Mouse (Mus musculus) WW6 (cell line): Measurements from ENCODE around the gene Snapin.
A peak's percentile ranks its signal among the peaks of the same experiment; 100 is the strongest.

Experiments
- DNase-seq: peaks from one replicate; pipeline ENCODE4 v3.0.0-alpha.2; 2013; ENCODE audit warnings: low read depth, low spot score

The Snapin gene

DNA sequence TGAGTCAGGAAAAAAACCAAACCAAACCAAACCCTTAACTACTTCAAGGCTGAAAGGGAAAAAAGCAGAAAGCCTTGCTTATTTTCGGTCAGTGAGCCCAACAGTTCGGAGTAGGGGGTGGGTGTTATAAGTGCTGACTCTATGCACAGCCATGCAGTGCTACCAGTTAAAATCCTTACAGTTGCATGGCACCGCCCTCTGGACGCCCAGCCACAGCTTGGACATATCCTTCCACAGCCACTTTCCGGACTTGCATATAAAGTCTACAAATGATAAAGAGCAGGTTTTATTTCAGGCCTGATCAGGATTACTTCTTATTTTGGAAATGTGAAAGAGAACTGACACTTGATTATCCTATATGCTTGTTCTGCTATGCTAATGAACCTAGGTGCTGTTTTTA, 14.4 kb upstream of the Snapin start:
- DNase-seq = no peak

DNA sequence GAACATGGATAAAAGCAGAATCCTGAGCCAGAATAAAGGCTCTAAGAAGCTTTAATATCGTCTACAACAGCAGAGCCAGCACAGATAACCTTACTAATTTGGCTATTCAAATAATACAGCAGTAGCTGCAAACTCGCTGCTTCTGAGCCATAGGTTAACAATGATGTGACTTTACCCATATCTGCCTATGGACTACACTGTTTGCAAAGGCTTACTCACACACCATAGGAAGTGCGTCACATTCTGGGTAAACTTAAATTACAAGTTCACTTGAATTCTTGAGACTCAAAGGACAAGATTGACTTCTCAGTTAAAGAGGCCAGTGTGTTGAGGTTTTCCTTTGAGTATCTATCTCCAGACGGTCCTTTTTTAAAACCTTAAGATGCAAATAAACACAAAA, 12.6 kb upstream of the Snapin start:
- DNase-seq = no peak

DNA sequence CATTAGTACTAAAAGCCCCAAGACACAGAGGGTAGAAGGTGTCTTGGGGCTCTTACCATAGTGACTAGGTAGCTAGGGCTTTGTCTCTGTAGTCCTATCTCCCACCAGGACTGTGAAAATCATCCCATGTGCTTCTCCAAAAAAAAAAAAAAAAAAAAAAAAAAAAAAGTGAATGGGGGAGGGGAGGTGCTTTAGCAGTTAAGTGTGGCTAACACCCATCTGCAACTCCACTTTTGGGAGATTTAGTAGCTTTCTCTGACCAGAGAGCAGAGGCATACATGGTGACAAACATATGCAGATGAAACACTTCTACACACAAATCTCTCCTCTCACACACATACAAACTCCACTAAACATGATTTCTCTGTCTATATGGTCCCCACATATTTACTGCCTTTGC, 6.8 kb upstream of the Snapin start:
- DNase-seq = no peak

DNA sequence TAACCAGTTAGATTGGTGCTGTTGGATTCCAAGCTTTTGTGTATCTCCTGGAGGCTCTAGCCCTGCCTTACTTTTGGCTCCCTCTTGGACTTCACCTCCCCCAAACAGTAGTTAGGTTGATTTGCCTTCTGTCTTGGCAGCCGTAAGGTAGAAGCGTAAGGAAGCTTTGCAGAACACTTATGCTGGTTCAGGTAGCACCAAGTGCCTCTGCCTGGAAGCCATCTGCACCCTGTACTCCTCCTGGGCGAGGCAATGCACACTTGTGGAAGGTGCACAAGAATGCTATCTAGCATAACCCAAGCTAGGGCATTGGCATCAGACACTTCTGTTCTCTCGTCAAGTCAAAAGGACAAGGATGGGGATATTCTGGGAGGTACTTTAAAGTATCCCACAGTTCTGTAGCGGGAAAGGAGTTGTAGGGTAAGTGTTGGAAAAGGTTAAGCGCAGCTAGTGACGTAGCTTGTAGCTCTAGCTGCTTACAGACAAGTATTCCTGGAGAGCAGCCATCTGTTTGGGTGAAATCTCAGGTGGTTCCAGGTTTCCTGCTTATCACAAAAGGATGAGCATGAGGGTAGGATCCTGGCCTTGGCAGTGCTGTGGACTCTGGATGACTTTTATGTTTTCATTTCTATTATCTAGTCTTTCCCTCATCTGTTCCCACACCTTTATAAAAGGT, 5.2 kb upstream of the Snapin start:
- DNase-seq = no peak

DNA sequence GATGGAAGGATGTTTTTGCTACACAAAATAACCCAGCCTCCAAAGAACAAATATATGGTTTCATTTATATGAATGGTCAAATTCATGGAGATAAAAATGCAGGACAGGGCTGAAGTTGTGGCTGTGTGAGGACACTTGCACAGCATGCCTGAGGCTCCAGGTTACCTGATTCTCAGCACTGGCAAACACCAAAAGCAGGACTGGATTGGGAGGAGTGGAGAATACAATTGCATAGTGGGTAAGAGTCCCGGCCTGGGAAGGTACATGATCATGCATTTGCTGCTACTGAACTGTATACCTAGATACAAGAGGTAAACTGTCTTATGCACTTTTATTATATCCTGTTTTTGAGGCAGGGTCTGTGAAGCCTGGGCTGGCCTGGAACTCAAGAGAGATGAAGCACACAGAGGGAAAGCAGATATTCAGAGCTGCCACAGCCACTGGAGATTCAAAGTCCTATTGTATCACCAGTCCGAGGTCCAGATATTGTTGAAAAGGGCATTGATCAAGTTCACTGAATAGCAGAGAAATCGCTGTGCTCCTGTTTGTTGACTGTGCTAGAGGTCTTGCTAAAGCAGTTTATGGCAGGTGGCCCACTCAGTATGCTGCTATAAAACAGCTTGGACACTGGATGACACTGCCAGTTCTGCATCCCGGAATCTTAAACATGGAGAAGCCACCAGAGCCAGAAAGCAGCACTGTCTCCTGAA, 3.2 kb upstream of the Snapin start:
- no peak for DNase-seq

DNA sequence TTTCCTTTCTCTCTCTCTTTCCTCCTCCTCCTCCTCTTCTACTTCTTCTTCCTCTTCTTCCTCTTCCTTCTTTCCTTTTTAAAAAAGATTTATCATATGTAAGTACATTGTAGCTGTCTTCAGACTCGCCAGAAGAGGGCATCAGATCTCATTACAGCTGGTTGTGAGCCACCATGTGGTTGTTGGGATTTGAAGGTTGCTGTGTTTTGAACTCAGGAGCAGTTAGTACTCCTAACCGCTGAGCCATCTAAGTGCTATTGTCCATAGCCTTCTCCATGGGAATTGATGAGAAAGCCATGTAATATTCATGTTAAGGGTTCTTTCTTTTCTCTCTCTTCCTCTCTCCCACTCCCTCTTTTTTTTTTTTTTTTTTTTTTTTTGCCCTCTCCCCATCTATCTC, 517 bp upstream of the Snapin start:
- no peak for DNase-seq

DNA sequence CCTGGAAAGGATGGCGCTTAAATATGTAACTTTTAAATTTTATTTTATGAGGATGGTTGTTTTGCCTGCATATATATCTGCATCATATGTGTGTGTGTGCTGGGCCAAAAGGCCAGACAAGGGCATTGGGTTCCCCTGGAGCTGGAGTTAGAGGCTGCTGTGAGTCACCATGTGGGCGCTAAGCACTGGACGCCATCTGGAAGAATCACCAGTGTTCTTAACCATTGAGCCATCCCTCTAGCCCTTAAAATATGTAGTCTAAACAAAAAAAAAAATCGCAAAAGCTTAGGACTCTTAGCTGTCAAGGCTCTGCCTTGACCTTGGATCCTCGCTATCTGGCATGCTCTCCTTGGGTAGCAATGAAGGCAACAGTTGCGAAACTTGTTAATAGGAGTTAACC, 2.3 kb downstream of the Snapin start:
- DNase-seq = no peak

DNA sequence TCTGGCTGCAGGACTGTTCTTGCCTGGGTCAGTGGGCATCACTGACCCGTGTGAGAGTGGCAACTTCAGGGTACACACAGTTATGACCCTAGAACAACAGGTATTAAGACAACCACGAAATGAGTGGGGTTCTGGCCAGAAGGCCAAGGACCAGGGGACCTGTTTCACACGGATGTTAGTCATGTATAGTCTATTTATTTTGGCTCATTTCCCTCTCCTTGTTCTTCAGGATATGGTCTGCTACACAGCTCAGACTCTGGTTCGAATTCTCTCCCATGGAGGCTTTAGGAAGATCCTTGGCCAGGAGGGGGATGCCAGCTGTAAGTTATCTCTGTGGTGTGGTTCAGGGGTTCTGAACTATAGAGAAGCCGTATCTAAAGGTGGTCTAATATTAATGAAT, 3.8 kb downstream of the Snapin start:
- no peak for DNase-seq

DNA sequence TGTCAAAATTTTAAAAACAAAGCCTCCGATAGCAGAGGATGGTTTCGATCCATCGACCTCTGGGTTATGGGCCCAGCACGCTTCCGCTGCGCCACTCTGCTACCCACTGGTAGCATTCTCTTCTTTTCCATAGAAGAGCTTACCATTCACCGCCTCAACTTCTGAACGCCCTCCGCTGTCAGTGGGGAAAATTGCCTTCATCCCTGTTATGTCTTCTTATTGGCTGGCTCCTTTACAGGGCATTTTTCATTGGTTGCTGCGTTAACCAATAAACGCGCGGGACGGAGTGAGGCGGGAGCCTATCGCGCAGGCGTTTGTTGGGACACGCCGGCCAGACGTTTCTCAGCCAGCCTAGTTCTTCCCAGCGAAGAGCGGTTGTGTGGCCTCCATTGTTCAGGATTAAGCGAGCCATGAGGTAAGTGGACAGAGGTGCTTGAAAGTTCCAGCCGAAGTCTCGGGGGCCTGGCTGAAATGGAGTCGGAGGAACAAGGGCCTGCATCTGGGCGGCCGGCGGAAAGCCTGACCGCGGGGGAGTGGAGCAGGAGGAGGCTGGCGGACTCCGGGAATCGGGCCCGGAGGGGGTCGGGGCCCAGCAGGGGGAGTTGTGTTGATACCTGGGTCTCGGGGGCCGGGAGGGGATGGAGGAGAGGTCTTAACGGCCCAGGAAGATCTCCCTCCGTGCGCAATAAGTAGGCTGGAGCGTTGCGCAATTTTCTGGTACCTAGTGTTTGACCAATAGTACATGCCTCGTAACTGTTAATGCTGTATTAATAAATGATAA, 14.8 kb downstream of the Snapin start, which contains the start of gene Ilf2:
Gene Ilf2 (plus strand): TSS at position 296 of the 781 bp plus-strand sequence.
- DNase-seq = peak; percentile 90

DNA sequence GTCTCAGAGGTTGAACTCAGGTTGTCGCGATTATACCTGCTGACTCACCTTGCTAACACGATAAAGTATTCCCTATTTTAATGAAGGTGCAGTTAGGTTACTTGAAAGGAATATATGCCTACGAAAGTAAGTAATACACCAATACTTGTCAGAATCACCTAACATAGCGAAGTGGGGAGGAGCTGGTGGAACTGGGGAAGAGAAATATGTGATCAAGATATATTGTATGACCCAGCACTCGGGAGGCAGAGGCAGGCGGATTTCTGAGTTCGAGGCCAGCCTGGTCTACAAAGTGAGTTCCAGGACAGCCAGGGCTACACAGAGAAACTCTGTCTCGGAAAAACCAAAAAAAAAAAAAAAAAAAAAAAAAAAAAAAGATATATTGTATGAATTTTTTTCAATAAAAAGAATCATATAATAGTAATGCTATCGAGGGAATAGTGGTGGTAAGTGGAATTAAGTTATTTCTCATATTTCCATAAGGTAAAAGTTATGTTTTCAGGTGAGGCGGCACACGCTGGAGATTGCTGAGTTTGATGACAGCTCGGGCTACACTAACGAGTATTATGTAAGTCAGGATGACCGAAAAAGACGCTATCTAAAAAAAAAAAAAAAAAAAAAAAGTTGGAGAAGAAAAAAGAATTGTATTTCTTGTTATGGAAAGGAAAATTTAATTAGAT, 15.5 kb downstream of the Snapin start:
- DNase-seq = no peak

DNA sequence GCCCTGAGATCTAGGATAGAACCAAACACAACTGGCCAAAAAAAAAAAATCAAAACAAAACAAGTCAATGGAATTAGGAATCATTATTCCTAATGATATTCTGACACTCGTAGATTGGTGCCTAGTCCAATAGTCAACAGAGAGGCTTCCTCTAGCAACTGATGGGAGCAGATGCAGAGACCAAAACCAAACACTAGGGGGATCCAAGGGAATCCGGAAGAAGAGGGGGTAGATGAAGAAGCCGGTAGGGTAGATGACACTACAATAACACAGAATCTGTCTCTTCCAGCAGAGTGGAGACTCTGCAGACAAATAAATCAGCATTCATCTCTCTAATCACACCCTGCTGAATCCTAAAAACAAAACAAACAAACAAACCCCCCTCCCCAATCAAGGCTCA, 18.6 kb downstream of the Snapin start:
- no peak for DNase-seq

DNA sequence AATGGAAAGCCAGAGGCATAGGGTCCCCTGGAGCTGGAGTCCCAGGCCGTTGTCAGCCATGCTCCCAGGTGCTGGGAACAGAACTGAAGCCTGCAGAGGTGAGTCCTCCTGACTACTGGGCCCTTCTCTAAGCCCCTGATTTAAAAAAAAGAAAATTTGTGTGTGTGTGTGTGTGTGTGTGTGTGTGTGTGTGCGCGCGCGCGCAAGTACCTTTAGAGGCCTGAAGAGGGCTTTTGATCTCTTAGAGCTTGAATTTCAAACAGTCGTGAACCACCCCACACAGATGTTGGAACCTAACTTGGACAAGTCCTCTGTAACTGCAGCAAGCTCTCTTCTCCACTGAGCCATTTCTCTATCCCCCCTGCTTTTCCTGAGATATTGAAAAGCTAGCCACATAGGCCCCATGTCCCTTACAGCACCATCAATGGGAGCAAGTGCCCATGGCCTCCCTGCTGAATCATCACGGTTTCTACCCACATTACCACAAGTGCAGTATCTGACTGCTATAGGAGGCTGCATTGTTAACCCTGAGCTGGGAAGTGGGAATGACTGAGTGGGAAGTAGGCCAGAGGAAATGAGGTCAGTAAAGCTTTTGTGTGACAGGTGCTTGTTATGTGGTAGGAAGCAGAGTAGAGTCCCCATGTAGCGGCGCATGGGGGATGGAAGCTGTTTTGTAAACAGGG, 23.1 kb downstream of the Snapin start:
- DNase-seq = no peak

DNA sequence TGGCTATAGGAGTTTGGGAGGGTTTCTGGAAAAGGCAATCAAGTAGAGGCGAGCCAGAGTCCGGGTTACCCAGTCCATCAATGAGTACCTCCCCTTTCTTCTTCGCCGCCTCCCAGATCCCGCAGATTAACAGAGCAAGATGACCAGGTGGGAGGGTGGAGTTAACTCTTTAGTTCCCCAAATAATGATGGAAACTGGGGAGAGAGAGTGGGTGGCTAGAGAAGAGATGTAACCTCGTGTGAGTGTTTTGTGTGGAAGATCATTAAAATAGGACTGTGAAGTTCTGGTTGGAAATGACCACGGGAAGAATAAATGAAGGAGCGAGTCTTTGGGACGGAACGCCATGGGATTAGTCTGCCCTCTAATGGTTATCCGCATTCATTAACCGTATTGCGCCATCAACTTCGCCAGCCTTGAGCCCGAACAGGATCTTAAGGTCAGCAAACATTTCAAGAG, 24.5 kb downstream of the Snapin start:
- DNase-seq = peak; percentile 39

DNA sequence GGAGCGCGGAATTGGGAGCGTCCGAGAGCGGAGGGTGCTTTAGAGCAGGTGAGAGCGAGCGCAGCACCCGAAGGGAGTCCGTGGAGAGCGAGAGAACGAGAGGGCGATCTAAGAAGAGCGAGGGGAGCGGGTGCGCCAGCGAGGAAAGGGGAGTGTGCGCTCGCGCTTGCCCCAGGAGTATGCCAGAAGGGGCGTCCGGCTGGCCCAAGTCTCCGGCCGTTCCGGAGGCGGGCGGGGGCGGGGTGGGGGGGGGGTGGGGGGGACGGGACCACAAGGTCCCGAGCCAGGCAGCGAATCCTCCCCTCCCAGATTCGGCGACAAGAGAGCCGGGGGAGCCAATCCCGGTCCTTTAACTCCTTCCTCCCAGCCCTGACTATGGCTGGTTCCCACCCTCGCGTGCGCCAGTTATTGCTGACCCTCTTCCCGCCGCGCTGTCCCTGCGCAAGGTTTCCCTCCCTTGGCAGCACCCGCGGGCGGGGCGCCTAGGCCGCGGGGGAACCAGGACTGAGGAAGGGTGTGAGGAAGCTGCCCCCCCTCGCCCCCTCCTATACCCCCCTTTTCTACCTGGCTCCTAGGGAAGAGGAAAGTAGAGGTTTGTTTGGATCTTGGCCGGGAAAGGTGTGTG, 25.0 kb downstream of the Snapin start, which contains the start of gene Npr1:
Gene Npr1 (minus strand): TSS at position 181 of the 625 bp plus-strand sequence.
- no peak for DNase-seq

DNA sequence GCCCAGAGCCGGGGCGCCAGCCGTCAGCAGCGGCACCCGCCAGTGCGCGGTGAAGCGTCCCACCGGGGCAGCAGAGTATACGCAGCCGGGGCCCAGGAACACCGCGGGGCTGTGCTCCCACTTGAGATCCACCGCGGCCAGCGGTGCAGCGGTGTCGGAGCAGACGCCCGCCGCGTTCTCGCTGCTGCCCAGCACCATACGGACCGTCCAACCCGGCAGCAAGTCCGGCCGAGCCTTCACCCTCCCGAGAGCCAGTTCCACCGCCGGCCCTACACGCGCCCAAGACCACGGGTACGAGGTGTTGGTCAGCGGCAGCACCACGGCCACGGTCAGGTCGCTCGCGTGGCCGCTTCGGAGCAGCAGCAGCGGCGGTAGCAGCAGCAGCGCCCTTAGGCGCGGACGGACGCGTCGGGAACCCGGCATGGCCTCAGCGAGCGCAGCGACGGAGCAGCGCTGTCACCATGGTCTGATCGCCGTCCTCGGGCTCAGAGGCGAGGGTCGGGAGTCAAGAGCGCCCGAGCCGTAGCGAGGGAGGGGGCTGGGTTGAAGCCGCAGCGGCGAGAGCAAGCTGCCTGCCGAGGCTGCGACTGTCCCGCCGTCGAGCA, 25.6 kb downstream of the Snapin start:
- no peak for DNase-seq

DNA sequence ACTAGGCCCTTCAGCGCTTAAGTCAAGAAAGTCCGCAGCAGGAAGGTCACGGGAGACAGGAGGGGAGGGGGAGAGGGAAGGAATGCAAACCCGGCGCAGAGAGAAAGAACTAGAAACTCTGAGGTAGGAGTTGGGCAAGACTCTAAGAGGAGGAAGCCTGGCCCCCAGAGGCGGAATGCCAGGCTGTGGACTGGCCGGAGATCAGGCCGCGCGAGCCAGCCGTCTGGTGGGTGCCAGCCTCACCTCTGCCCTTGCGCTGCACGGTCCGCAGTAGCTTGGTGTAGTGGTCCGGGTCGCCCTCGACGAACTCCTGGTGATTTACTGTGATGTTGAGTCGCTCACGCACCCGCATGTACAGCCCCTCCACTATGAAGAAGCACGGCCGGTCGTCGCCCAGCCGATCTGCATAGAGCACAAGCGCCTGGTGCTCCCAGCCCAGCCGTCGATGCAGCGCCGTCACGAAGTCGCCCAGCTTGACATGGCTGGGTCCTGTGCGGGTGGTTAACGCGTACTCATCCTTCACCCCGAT, 26.2 kb downstream of the Snapin start:
- DNase-seq = no peak

DNA sequence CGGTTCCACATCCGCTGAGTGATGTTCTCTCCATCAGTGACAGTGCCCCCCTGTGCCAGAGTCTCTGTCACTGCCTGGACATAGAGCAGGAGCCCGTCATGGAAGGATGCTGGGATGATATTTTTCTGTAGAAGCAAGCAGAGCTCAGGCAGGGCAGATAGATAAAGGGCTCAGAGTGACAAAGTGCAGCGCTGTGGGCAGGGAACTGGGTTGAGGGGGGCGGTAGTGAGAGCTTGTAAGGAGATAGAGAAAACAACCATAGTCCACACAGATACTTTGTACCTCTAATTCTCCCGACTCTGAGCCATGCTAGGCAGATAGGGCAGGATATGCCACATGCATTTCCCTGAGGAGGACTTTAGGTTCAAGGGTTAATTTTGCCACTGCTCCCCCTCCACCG, 28.3 kb downstream of the Snapin start:
- DNase-seq = no peak

DNA sequence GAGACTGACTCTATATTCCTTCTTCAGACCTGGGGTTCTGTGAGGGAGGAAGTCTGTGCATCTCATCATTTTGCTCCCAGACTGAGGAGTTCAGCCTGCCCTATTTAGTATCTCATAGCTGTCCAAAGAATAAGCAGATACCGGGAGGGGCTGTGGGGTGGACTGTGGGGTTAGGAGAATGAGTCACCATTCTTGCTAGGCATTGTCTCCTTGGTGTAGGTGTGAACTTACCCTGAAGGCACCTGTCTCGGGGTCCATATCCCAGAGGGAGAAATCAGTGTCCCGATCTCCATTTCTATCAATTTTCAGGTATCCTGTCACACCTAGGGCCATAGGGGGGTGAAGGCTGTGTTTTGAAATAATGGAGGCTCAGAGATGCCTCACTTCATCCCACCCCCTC, 28.9 kb downstream of the Snapin start:
- DNase-seq = no peak

DNA sequence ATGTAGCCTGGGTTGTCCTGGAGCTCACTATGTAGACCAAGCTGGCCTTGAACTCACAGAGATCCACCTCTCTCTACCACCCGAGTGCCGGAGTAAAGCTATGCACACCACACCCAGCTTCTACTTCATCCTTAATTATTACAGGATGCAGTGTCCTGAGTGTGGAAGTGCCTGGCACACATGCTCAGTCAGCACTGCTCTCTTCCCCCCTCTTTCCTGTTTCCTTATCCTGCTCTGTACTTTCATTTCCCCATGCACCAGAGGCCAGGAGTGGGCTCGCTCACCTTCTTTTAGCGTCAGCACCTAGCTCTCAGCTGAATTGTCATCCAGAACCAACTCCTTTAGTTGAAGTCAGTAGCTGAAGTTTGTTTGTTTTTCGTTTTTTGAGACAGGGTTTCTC, 30.5 kb downstream of the Snapin start:
- no peak for DNase-seq

DNA sequence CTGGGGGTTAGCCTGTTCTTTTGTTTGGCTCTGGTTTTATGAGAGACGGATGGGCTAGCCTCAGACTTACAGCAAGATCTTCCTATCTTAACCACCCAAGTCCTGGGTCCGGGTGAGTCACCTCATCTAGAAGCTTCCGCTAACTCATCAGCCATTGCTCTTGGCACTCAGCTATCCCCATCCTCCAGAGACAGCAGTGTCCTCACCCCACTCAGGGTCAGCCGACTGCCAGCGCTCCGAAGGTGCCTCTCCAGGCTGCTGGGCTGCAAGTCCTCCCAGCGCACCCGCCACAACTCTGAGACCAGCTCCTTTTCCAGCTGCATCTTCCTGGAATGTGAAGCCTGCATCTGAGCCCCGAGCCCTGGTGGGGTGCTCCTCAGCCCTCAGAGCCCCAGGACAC, 31.1 kb downstream of the Snapin start:
- no peak for DNase-seq
